Mouse (Mus musculus) heart, adult 2 months (tissue): Measurements from ENCODE around the gene Gatc.
"Not testable (repeated sequence)": the region's sequence is repeated elsewhere in the genome, so short reads cannot be mapped to it uniquely, and the experiment has no call there.

Experiments used
- CTCF ChIP-seq: fragments of 200-600 bp; IDR thresholded peaks from 2 replicates; pipeline ENCODE4 v1.8.1; 2022; ENCODE audit warnings: antibody characterized with exemption, mild to moderate bottlenecking, moderate library complexity
- POLR2A ChIP-seq: fragments of 200-500 bp; IDR thresholded peaks from 2 replicates; pipeline ENCODE4 v1.6.1; 2011; ENCODE audit warnings: mild to moderate bottlenecking, low read depth, low read length, control low read depth; ENCODE audit not compliant: insufficient read depth

DNA sequence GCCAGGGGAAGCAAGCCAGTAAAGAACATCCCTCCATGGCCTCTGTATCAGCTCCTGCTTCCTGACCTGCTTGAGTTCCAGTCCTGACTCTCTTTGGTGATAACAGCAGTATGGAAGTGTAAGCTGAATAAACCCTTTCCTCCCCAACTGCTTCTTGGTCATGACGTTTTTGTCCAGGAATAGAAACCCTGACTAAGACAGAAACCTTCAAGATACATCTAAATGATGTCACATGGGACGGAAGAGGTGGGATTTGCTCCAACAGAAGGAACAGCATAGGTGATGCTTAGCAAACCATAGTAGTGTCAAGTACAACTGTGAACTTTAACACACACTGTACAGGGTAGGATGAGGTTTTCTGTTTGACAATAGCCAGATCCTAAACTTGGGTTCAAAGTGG, 37.9 kb upstream of the Gatc start:
- not testable (repeated sequence) for TF ChIP-seq POLR2A, CTCF
